Mouse (Mus musculus): ENCODE data around the gene Zfp655. TPM values are rescaled to one million over a fixed set of nuclear protein-coding genes. Genes with fewer than 3 reads are reported as not detected.
"Not testable (repeated sequence)": the region's sequence is repeated elsewhere in the genome, so short reads cannot be mapped to it uniquely, and the experiment has no call there.

The Zfp655 gene
- total and polyA plus RNA-seq, 3 experiments: 18.1 to 24.6 (median 20.7) TPM

- no peak for DNase-seq (ENCODE audit: extremely low read depth)
- Histone ChIP-seq H3K27me3 (replicated peaks) (no peaks in the 10 kb centered on the region), H3K4me1 (ENCODE audit: control insufficient read depth in 1 of 2, insufficient read depth in 2 of 2) (peaks cover 0 to 13% of the 10 kb centered on the region in 2 experiments; a peak in 2 of 4 replicates), H3K4me2 (ENCODE audit: insufficient read depth, low read depth, poor library complexity, severe bottlenecking) (no peak overlapping the region), H3K27ac (ENCODE audit: insufficient read depth, low read depth) (no peak overlapping the region), H3K9me3 (replicated peaks; ENCODE audit: low read length) (no peaks in the 10 kb centered on the region), H3K9ac (ENCODE audit: insufficient read depth, low read depth) (no peak overlapping the region), H3K79me2 (replicated peaks; ENCODE audit: control insufficient read depth, extremely low read depth, insufficient read depth, poor library complexity, severe bottlenecking) (no peaks in the 10 kb centered on the region; the same call in 1 of the 2 replicates), H3K4me3 (replicated peaks in 1 of 3; ENCODE audit: low read depth in 2 of 3, low read length in 2 of 3, poor library complexity in 1 of 3) (no peak overlapping the region), H3K36me3 (replicated peaks in 1 of 2; ENCODE audit: control insufficient read depth in 1 of 2, insufficient read depth in 1 of 2, low read length in 1 of 2) (peaks cover 30 to 44% of the 10 kb centered on the region in 2 experiments)
- no peak for TF ChIP-seq JUND (conservative IDR thresholded peaks at IDR 0.05; ENCODE audit: low read depth, low read length)
- TF ChIP-seq MYC (IDR thresholded peaks at IDR 0.05; ENCODE audit: low read depth, low read length): no peak
- TF ChIP-seq RAD21 (IDR thresholded peaks at IDR 0.05; ENCODE audit: low read depth, low read length): no peak
- TF ChIP-seq ZNF384 (IDR thresholded peaks at IDR 0.05; ENCODE audit: low read depth, low read length): no peak
- no peak for TF ChIP-seq RCOR1 (conservative IDR thresholded peaks at IDR 0.05; ENCODE audit: low read depth, low read length)
- no peak for TF ChIP-seq POLR2A (IDR thresholded peaks at IDR 0.05; ENCODE audit: low read depth, low read length)
- no peak for TF ChIP-seq USF2 (conservative IDR thresholded peaks at IDR 0.05; ENCODE audit: low read depth, low read length)
- no peak for TF ChIP-seq MAX (IDR thresholded peaks at IDR 0.05; ENCODE audit: low read length)
- TF ChIP-seq USF1 (IDR thresholded peaks at IDR 0.05; ENCODE audit: low read depth, low read length): no peak
- no peak for TF ChIP-seq MEF2A (IDR thresholded peaks at IDR 0.05; ENCODE audit: borderline replicate concordance, low read depth, low read length)
- TF ChIP-seq JUN (IDR thresholded peaks at IDR 0.05; ENCODE audit: insufficient read depth, low read depth, low read length): no peak
- in situ Hi-C loops (cut with MboI; ENCODE audit: low pct_ligation_motif_present, low pct_unique_long_range_greater_than_20kb, low sequenced_read_pairs) (no loop called here), dilution Hi-C loops (cut with MboI; ENCODE audit: extremely low pct_ligation_motif_present, extremely low pct_unique_long_range_greater_than_20kb, low sequenced_read_pairs) (no loop called here)
Measured at GRCm38 (mm10) chr5:145207954-145208353, 23.6 kb upstream of the Zfp655 start.

DNA sequence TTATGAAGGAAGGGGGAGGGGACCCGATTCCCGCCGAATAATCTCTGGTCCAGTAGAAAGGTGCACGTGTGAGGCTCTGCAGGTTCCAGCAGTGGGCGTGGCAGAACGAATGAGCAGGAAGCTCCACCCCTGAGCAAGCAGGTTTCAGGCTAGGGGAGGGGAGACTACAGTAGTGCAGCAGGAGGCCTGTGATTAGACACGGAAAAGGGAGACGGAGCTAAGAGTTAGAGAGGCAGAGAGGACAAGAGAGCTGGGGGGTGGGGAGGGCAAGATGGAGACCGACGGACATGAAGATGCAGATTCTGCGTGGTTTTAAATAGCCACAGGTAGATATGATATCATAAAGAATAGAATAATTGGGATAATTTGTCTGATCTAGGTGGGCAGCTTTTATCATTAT lies 23.1 kb upstream of the Zfp655 start:
- H3K9ac ChIP-seq (ENCODE audit: insufficient read depth, low read depth); DNase-seq (ENCODE audit: extremely low read depth); in situ Hi-C loops (cut with MboI; ENCODE audit: low pct_ligation_motif_present, low pct_unique_long_range_greater_than_20kb, low sequenced_read_pairs); H3K27ac ChIP-seq (ENCODE audit: insufficient read depth, low read depth); H3K4me3 ChIP-seq (replicated peaks in 1 of 3; ENCODE audit: low read depth in 2 of 3, low read length in 2 of 3, poor library complexity in 1 of 3); dilution Hi-C loops (cut with MboI; ENCODE audit: extremely low pct_ligation_motif_present, extremely low pct_unique_long_range_greater_than_20kb, low sequenced_read_pairs); H3K79me2 ChIP-seq (replicated peaks; ENCODE audit: control insufficient read depth, extremely low read depth, insufficient read depth, poor library complexity, severe bottlenecking); H3K9me3 ChIP-seq (replicated peaks; ENCODE audit: low read length); H3K4me2 ChIP-seq (ENCODE audit: insufficient read depth, low read depth, poor library complexity, severe bottlenecking); H3K27me3 ChIP-seq (replicated peaks): not testable (repeated sequence)
- H3K36me3 ChIP-seq (replicated peaks in 1 of 2; ENCODE audit: control insufficient read depth in 1 of 2, insufficient read depth in 1 of 2, low read length in 1 of 2): peaks cover 30 to 48% of the 10 kb centered on the region in 2 experiments
- peaks cover 0 to 10% of the 10 kb centered on the region in 2 experiments; a peak in 2 of 4 replicates for H3K4me1 ChIP-seq (ENCODE audit: control insufficient read depth in 1 of 2, insufficient read depth in 2 of 2)

- Histone ChIP-seq H3K4me3 (replicated peaks in 1 of 3; ENCODE audit: low read depth in 2 of 3, low read length in 2 of 3, poor library complexity in 1 of 3) (no peak overlapping the region), H3K9me3 (replicated peaks; ENCODE audit: low read length) (no peaks in the 10 kb centered on the region), H3K36me3 (replicated peaks in 1 of 2; ENCODE audit: control insufficient read depth in 1 of 2, insufficient read depth in 1 of 2, low read length in 1 of 2) (peaks cover 34 to 69% of the 10 kb centered on the region in 2 experiments), H3K27me3 (replicated peaks) (no peaks in the 10 kb centered on the region), H3K4me2 (ENCODE audit: insufficient read depth, low read depth, poor library complexity, severe bottlenecking) (no peak overlapping the region), H3K79me2 (replicated peaks; ENCODE audit: control insufficient read depth, extremely low read depth, insufficient read depth, poor library complexity, severe bottlenecking) (no peaks in the 10 kb centered on the region), H3K27ac (ENCODE audit: insufficient read depth, low read depth) (no peak overlapping the region), H3K9ac (ENCODE audit: insufficient read depth, low read depth) (no peak overlapping the region), H3K4me1 (ENCODE audit: control insufficient read depth in 1 of 2, insufficient read depth in 2 of 2) (no peaks in the 10 kb centered on the region)
- dilution Hi-C loops (cut with MboI; ENCODE audit: extremely low pct_ligation_motif_present, extremely low pct_unique_long_range_greater_than_20kb, low sequenced_read_pairs): no loop called here
- in situ Hi-C loops (cut with MboI; ENCODE audit: low pct_ligation_motif_present, low pct_unique_long_range_greater_than_20kb, low sequenced_read_pairs): no loop called here
- no peak for DNase-seq (ENCODE audit: extremely low read depth)
- no peak for TF ChIP-seq ETS1 (conservative IDR thresholded peaks at IDR 0.05; ENCODE audit: low read depth, low read length)
- no peak for TF ChIP-seq NELFE (IDR thresholded peaks at IDR 0.05; ENCODE audit: low read depth, low read length)
- no peak for TF ChIP-seq NRF1 (IDR thresholded peaks at IDR 0.05; ENCODE audit: low read depth, low read length)
- TF ChIP-seq E2F4 (IDR thresholded peaks at IDR 0.05; ENCODE audit: insufficient replicate concordance, low read depth, low read length): no peak
- TF ChIP-seq POLR2A (IDR thresholded peaks at IDR 0.05; ENCODE audit: low read depth, low read length): no peak
- no peak for TF ChIP-seq RAD21 (IDR thresholded peaks at IDR 0.05; ENCODE audit: low read depth, low read length)
- TF ChIP-seq MAFK (IDR thresholded peaks at IDR 0.05; ENCODE audit: insufficient replicate concordance, low read length): no peak
- TF ChIP-seq SIN3A (IDR thresholded peaks at IDR 0.05; ENCODE audit: low read length): no peak
- no peak for TF ChIP-seq CTCF (conservative IDR thresholded peaks at IDR 0.05 in 1 of 2, IDR thresholded peaks at IDR 0.05 in 1 of 2; ENCODE audit: low read depth in 2 of 2, low read length in 2 of 2)
- no peak for TF ChIP-seq ZMIZ1 (IDR thresholded peaks at IDR 0.05; ENCODE audit: low read depth, low read length)
- TF ChIP-seq MAX (IDR thresholded peaks at IDR 0.05; ENCODE audit: low read length): no peak
- no peak for TF ChIP-seq KAT2A (IDR thresholded peaks at IDR 0.05; ENCODE audit: insufficient replicate concordance, low read length)
- TF ChIP-seq IRF4 (IDR thresholded peaks at IDR 0.05; ENCODE audit: low read depth, low read length): no peak
- TF ChIP-seq RCOR1 (conservative IDR thresholded peaks at IDR 0.05; ENCODE audit: low read depth, low read length): no peak
- TF ChIP-seq BHLHE40 (IDR thresholded peaks at IDR 0.05; ENCODE audit: low read depth, low read length): no peak
Measured at GRCm38 (mm10) chr5:145211340-145211739, 20.2 kb upstream of the Zfp655 start.
